Mouse (Mus musculus): ENCODE measurements around the gene 2410004B18Rik.

2410004B18Rik gene

DNA sequence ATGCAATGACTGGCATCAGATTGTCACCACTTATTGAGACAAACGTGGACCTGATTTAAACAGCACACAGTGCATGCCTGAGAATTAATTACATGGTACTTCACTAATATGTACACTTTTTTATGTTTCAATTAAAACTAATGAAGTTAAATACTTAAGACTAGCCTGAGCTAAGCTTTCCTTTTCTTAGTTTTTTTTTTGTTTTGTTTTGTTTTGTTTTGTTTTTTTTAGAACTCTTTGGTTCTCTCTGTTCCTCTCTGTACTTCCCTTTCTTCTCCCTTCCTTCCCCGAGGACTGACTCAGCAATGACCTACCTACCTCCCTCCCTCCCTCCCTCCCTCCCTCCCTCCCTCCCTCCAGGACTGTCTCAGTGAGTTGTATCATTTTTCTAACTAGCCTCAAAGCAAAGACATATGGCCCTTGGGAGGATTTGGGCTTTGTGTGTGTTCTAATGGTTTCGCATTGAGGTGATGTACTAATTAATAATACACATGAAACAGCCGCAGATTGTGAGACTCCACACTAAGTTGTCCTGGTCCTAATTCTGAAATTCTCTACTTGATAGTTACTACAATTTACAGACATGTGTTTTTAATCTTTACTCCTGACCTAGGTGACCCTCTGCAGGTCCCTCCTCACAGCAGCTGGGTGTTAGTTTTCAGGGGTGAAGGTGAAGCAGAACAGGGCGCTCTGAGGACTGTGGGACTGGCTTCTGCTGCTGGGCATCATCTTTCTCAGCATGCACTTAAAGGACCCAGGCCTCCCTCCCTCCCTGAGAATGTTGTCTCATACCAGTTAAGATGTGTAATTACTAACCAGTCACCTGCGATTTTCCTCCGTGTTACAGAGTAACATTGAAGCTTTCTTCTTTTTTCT, 8.1 kb upstream of the 2410004B18Rik start:
- no peak for DNase-seq

DNA sequence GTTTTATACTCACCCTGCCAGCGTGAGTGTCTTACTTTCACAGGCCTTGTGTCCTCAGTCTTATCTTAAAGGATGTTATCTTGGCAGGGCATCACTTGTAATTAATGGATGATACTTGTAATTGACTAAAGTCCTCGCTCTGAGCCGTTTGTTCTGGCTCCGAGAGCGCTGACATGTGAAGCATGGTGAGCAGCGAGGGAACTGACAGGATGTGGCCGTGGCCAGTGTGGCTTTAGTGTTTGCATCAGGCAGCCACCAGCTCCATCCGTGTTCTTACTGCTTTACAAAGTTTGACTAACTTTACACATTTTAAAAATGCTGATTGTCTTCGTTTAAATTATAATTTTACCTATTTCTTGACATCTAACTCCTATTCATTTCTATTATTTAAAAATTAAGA, 4.0 kb upstream of the 2410004B18Rik start:
- DNase-seq: no peak

DNA sequence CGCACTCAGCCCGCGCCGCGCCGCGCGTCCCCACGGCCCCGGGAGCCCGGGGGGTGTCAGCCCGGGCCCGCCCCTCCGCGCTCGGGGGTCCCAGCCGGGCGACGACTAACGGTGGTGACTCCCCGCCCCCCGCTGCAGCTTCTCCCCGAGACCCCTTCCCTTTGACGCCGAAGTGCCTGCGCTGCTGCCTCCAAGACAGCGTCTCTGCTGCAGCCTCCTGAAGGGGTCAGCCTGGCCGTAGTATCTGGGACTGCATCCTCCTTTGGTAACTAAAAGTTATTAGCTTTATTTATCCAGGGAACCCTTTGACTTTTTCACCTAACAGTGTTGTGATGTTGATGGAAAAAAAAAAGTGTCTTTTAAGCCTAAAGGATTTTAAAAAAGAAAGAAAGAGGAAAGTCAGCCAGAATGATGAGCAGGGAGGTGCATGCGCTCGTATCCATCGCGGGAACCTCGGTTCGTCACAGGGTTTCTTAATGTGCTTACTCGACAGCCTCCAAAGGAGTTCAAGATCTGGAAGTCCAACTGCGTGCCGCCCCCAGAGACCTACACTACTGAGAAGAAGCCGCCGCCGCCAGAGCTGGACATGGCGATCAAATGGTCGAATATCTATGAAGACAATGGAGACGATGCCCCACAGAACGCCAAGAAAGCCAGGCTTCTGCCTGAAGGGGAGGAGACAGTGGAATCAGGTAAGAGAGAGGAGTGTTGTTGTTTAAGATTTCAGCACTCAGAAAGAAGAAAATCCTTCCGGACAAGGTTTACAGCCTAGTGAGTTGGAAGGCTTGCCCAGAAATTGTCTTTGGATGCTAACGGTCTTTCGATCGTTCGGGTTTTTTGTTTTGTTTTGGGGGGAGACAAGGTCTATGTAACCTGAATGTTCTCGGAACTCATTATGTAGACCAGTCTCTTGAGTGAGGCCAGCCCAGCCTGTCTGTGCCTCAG, 863 bp downstream of the 2410004B18Rik start:
- no peak for DNase-seq

DNA sequence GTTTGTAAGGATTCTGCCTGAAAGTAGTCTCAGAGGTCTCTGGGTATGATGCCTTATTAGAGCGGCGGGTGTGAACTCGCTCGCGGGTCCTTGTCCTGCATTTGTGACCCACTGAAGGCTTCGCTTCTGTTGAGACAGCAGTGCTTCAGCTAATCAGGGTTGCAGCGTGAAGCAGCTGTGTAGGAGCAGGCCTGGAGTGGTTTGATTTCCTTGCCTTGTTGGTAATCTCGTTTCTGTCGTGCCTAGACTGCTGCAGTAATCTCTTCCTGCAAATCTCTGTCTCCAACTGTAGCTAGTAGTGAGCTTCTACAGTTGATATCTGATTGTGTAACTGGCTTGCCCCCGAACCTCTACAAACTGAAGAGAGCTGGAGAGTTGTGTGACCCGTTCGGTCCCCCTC, 1.6 kb downstream of the 2410004B18Rik start:
- no peak for DNase-seq

DNA sequence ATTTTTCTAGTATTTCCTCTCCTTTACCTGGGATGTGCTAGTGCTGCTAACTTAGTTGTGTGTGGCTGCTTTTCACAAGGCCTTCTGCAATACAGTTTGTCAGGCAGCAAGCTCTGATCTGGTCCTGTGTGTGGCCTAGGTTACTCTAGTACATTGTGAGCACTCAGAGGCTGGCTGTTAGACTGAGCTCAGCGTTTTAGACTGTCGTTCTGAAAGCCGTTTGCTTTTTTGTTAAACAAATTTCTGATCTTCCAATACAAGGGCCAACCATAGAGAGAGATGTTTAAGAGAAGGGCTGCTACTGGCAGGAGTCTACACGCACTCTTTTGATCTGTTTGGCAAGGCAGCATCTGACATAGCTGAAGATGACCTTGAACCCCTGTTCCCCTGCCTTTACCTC, 2.2 kb downstream of the 2410004B18Rik start:
- DNase-seq: no peak

DNA sequence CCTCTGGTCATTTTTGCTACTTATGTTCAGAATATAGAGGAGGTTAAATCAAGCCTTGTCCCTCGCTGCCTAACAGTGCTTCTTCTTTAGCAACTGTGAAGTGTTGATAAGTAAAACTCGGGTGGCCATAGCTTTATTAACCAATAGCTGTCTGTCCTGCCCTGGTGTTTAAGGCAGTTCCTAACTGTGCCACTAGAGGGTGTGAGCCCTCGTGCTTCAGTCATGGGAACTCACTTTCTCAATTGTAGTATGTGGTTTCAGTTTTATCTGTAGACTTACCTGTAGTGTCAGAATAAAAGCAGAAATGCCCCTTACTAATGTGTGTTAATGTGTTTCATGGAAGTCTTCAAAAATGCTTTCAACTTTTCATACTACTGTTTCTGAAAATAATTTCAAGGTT, 4.2 kb downstream of the 2410004B18Rik start:
- DNase-seq: peak in 1 of 2 experiments; percentile 38

DNA sequence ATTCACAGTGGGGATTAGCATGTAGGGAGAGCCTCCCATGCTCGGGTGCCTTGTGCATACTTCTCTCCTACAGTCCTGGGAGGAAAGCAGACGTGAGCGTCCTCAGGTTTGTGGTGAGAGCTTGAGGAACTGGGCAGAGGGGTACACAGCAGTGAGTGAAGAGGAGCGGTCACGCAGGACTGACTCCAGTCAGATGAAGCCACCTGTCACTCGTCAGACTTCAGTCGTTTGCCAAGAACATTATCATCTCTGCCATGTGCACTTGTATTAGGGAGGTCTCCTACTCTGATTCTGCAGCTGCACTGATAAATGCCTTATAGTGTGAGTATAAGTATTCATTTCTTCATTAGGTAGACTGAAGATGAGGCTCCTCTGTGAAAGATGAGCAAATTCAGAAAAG, 6.5 kb downstream of the 2410004B18Rik start:
- no peak for DNase-seq

DNA sequence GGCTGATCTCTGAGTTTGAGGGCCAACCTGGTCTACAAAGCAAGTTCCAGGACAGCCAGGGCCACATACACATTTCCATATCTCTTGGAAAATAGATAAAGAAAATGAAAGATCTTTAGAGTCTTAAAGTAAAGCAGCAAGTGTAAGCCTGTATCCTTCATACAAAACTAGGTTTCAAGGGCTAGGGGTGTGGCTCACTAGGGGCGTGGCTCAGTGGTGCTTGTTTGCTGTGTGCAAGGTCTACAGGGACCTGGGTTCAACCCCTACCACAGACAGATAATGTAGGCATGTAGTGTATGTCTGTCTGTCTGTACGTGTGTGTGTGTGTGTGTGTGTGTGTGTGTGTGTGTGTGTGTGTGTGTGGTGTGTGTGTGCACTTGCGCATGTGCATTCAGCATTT, 8.1 kb downstream of the 2410004B18Rik start:
- no peak for DNase-seq

DNA sequence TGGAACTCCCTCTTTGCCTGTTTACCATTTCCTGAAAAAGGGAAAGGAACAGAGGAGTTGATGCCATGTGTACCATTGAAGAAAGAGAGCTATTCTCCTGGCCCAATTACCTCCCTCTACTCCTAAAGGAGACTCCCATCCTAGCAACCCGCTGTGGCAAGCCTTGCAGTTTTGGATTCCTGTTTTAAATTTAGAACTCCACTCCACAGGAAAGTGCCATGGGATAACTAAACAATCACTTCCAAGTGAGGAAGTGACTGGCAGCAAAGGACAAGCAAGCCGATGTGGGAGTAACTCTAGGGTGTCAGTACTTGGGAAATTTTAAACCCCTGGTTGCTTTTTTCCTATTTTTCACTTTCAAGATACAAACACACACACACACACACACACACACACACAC, 8.8 kb downstream of the 2410004B18Rik start:
- DNase-seq: no peak

DNA sequence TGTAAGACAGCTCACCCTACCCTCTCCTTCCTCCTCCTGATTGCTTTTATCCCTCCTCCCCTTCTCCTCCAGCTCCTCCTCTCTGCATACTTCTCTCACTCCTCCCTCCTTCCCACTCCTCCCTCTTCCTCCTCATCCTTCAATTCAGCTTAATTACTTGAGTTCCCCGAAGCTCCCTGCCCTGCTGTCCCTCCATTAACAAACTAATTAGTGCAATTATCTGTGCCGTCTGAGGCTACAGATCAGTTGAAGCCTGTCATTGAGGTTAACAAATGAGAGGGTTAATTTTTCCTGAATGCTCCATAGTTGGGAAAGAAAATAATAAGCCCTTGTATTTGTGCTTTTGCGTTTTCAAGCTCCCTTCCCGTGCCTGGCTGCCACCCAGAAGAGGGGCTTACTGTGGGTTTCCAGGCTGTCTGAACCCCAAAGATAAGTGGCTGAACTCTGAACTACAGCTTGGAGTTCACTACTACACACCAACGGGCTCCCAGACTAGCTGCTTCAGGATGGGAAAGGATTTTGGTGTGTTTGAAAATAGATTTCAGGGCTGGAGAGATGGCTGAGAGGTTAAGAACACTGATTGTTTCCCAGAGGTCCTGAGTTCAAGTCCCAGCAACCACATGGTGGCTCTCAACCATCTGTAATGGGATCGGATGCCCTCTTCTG, 9.9 kb downstream of the 2410004B18Rik start:
- no peak for DNase-seq

DNA sequence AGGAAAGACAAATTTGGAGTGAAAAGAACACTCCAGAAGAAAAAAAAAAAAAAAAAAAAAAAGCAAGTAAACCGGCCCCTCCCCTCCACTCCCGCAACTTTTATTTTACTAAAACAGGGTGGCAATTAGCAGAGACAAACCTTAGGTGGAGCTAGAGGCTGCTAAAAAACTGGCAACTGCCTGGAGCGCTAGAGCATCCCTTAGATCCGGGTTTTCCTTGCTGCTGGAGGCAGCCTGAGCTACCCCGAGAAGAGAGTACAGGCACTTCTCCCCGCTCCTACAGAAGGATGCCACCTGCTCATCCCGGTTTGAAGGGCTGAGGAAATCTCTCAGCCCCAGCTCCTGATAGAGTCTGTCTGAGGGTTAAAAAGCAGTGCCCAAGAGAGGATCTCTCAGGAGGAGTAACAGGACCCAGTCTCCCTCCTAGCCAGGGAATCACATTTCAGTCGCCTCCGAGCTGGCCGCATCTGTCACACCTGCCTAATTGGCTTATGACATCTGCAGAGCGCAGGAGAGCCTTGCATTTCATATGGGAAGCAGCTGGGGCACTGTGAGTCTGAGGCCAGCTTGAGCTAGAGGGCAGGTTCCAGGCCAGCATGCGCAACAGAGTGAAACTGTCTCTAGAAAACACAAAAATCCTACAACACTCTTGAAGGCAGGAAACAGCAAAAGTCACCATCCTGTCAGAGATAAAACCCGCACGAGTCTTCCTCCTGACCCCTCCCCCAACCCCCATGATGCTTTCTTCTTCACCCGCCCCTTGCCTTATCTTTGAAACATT, 12.4 kb downstream of the 2410004B18Rik start:
- DNase-seq: peak in 1 of 2 experiments; percentile 17

DNA sequence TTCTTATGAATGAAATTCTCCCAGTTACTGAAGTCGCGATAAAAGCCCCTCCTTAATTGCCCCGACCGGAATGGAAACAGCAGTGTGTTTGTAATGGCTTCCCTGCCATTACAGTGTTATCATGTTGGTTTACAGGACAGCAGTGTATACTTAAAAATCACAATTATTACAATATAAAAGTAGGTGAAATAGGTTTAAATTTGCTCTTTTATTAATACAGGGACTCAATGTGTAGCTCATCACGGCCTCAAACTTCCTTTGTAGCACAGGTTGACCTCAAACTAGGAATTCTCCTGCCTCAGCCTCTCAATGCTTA, 13.0 kb downstream of the 2410004B18Rik start:
- no peak for DNase-seq

DNA sequence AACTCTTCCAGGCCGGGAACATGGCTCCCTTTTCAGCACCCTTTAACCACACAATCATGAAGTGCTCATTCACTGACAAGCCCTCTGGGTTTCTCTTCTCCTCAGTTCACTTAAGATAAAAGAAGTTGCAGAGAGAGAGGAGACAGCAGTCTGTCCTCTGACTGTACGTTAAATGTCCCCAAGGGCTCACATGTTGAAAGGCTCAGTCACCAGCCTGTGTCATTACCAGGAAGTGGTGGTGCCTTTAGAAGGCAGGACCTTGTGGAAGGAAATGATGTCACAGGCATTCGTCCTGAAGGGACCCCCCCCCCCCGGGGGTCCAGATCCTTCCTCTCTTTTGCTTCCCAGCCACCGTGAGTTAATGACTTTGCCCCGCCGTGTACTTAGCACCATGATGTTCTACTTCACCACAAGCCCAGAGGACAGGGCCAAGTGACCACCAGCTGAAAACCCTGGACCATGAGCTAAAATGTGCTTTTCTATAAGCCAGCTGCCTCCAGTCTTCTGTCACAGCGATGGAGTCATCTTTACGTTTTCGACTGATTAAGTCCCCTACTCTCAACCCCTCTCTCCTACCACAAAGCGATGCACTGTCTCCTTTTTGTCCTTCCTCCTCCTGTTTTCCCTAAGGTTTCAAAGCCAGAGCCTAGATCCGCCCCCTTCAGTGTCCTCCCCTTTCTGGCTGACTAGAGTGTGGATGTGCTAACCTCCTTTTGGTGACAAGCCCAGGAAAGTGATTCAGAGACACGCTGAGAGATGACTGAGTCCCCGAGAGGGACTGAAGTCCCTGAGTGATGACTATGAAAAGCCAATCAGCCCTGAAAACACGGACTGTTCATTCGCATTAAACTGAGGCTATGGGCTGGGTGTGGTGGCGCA, 13.7 kb downstream of the 2410004B18Rik start:
- no peak for DNase-seq

DNA sequence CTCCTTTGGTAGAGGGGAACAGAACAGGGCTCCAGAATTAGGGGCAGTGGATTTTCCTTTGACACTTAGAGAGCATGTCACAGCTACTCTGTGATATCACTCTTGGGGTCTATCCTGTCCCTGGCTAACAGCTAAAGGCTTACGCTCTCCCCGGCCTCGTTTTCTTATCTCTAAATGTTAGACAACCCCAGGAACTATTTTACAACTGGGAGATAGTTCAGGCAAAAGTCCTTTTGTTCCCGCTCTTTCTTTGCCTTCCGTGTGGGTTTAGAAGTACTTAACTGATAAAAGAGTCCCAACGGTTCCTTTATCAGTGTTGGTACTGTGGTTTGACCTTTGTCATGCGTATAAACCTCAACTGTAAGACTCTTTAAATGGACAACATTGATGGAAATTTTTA, 15.1 kb downstream of the 2410004B18Rik start:
- no peak for DNase-seq

DNA sequence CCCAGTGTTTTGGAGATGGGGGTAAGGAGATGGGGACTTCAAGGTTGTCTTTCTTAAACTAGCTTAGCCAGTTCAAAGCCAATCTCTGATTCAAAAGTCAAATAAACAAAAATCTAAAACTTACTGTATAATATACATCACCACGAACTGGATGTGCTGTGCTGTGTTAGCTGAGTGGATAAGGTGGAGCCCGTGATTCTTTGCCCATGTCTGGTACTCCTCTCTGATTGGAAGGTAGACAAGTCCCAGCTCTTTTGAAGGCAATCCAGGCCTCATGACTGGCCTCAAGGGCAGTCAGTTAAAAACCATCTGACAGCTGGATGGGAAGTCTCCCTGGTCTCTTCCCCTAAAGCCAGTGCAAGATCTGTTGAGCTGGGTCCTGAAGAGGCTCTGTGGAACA, 15.6 kb downstream of the 2410004B18Rik start:
- DNase-seq: no peak

DNA sequence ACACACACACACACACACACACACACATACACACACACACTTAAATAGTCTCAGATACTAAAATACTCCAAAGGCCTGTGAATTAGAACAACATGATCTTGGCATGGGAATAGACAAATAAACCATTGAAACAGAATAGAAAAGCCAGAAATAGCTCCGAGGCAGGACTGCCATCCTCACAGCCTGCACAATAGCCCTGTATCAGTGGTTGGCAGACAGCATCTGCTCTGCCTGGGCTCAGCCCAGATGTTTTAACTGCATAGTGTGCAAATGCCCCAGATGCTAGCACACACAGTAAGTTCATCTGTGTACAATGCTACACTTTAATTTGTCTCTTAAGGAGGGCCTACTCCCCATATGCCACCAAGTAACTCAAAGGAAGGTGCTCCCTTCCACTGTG, 22.0 kb downstream of the 2410004B18Rik start:
- no peak for DNase-seq

DNA sequence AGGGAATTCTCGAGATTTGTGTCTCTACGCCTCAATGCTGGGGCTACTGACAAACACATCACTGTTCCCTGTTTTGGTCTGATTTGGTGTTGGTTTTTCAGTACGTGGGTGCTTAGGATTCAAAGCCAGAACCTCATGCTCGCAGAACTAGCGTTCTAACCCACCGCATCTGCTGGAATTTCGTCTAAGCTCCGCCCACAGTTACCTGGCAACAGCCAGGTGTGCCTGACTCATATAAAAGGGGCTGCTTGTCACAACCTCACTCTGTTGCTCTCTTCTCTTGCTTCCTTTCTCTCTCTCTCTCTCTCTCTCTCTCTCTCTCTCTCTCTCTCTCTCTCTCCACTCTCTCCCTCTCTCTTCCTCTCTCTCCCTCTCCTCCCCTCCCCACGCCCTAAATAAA, 24.6 kb downstream of the 2410004B18Rik start:
- DNase-seq: no peak

DNA sequence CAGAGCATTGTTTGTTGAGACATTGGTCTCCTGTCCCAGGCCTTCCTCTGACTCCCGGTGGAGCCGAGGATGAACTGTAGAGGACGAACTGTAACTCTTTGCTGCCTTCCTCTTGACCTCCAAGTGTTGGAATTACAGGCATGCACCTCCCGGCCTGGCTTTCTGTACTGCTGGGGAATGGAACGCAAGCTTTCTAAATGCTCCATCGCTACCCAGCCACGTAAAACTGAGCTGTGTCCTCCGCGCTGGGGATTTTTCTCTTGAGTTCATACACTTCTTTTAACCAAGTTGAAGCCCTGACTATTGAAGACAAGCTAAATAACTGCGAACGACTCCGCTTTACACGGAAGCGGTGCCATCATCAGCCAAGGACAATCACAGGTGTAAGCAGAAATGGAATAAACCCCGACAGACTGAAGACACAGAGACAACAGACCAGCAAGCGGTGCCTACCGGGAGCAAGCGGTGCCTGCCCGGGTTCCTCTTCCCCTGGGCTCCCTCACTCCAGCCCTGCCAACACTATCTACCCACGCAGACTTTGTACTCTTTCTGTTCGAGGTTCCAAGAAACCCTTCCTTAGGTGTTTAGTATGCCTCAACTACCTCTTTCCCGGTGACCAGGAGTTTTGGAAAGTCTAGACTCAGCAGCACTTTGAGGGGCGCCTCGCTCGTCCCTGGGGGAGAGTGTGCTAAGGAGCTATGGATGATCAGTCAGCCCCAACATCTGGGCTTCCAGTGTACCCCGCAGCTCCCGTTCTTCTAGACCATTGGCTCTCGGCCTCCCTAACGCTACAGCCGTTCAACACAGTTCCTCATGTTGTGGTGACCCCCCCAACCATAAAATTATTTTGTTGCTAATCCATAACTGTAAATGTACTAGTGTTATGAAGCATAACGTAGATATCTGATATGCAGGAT, 25.5 kb downstream of the 2410004B18Rik start:
- no peak for DNase-seq

DNA sequence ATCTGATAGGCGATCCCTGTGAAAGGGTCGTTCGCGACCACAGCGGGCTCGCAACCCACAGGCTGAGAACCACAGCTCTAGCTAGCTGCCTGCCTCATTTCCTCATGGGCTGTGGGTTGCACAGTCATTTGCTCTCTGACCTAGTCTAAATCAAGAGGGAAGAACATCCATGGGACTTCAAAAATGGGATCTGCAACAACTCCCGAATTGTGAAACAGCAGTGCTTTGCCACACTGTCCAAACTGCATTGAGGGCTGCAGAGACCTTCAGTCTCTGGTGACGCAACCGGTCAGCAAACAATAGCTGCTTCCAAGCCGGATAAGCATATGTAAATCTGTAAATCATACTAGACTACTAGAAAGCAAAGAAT, 26.2 kb downstream of the 2410004B18Rik start:
- DNase-seq: no peak

DNA sequence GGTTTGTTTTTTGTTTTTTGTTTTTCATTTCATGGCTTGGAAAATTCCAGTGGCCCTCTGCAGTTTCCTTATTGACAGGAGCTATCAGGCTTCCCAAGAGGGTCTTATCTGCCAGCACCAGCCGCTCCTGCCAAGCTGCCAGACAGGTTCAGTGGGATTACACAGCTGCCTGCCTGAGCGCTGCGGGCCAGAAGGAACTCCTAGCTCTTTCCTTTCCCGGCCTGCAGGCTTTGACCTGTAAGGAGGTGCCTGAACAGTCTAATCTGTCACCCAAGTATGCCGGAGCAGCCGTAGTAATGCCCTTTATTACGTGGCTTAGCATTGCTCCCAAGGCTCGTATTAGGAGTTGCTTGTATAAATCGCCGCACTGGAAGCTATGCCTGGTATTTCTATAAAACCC, 26.7 kb downstream of the 2410004B18Rik start:
- DNase-seq: no peak
